Mouse (Mus musculus) testis, postnatal 14 days (tissue): ENCODE data around the gene Crim1.

Source experiments
- DNase-seq: peaks from one replicate; pipeline ENCODE4 v3.0.0; 2021; ENCODE audit warnings: low spot score

Crim1 gene

GRCm38 (mm10) chr17:78209646-78210045 lies 9.6 kb downstream of the Crim1 start:
- no peak for DNase-seq

GRCm38 (mm10) chr17:78211881-78212280 lies 11.8 kb downstream of the Crim1 start:
- DNase-seq, result no peak

GRCm38 (mm10) chr17:78213128-78213527 lies 13.1 kb downstream of the Crim1 start:
- DNase-seq, result no peak

GRCm38 (mm10) chr17:78216526-78216925 lies 16.5 kb downstream of the Crim1 start:
- no peak for DNase-seq

GRCm38 (mm10) chr17:78217406-78217805 lies 17.4 kb downstream of the Crim1 start:
- no peak for DNase-seq

DNA sequence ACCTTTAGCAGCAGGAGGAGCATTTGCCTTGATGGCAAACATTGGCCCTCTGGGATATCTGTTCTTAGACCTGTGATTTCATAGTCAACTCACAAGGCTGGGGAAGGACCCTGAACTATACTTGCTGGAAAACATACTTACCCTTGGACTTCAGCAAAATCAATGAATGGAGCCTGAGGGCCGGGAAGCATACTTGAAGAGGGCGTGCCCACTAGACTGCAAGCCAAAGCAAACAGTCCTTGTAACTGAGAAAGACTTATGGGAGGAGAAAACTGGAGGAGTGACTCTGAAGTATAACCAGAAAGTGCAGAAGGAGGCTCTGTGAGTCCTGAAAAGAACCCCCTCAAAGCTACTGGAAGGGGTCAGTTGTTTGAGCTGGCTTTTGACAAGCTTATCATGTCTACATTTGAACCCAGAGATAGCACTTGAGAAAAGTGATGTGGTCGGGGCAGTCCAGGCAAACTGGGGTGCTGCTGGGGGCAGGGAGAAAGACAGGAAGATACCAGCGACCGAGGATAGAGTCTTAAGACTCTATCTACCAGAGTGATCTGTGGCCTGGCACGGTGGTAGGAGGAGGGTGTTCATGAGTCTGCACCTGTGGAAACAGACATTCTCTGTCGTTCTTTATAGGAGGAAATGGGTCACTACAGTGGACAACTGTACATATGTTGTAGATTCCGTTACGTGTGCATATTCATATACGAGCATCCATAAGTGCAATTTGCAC lies 18.6 kb downstream of the Crim1 start:
- no peak for DNase-seq

DNA sequence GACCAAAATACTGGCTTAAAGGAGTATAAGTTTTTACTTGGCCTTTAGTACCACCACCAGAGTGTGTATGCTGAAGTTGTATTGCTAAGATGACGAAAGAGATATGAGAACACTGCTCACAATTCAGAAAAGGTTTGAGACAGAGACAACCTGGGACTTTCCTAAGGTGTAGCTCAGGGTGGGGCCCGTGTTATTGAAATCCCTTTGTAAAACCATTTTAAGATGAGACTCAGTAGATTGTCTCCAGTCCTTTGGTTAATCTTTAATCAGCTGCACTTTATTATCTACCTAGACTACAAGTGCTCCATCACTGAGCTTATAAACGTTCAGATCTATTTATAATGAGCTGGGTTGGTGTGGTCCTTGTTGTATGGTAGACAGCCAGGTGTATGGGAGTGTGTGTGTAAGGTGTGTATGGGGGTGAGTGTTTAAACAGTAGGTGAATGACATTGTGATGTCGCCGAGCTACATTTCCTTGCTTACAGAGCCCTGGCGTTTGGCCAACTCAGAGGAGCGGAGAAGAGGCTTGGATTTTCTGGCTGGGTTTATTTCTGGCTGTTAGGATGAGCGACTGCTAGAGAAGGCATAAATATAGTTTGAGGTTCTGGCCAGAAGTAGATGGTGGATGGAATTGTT lies 21.1 kb downstream of the Crim1 start:
- DNase-seq, result no peak

DNA sequence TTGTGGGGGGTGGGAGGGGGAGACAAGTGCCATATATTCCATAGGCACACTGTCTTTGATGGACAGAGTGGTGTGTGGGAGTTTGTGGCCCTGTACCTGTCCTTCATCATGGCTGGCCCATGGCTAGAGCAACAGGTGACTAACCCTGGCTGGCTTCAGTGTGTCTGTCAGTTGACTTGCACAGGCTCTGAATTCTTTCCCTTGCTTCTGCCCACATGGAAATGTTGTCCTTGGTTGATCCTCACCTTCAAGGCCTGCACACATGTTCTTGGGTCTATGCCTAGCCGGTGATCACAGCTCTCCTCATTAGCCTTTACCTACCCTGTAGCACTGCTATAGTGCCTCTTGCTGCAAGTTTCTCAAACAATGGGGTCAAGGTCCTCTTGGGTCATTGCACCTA lies 21.8 kb downstream of the Crim1 start:
- no peak for DNase-seq

DNA sequence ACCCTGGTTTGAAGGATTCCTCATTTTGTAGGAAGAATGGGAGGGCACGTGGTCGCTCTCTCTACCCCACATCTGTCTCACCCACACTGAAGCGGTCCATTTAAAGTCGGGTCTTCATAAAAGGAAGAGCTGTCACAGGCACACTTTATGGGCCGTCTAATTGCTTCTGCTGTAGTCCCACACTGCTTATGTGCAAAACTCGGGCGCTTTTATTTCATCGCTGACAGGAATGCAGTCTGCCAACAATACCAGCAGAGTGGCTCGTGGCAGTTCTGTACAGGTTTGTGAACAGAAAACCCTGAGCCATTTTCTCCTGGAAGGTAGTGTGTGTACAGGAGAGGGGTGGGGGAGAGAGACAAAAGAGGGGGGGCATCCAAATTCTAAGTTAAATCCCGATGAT lies 23.9 kb downstream of the Crim1 start:
- no peak for DNase-seq

DNA sequence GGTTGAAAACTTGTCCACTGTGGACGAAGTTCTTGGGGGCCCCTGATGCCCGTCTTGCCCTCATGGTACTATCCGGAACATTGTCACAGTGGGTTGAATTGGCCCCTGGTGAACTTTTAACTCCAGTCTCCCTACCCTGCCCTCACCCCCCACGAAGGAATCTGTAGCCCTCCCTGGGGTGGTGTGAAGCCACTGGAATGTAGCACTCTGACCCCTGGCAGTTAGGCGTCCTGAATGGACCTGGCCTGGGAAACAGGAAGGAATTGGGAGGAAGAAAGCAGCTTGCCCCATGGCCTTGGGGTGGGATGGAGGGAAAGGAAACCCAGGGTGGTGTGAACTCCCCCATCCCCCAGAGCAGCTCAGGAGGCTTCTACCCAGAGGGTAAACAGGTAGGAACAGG lies 25.5 kb downstream of the Crim1 start:
- DNase-seq, result no peak

GRCm38 (mm10) chr17:78227211-78227610 lies 27.2 kb downstream of the Crim1 start:
- no peak for DNase-seq

DNA sequence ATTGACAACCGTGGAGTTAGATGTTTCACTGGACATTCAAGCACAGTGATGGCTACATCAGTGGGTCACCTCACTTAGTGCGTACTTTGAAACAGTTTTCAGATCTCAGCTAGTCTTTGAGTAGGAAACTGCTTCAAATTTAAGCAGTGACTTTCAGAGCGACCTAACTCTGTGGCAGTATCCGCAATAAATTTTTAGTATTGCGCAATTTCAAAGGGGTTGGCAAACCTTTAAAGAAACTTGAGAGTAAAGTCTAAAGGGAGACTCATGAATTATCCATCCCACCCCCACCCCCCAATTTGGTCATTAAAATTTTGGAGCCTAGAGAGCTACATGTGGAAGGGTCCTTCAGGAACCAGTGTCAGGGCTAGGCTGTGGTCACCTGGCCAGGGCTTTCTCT lies 31.5 kb downstream of the Crim1 start:
- DNase-seq, result no peak

DNA sequence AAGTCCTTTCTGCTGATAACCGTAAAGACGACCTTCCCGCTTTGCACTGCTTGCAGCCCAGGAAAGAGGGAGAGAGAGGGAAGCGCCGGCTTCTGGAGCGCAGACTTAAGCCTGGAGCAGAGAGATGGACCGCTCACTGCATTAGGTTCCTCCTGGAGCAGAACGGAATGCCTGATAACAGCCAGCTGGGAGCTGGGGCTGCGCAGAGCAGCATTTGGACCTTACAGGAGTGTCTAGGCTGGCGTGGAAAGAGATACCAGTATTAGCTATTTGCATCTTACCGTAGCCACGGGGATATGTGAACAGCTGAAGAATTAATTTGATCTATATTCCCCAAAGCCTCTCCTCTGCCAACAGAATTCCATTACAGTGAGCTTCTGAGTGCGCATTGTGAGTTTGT lies 32.7 kb downstream of the Crim1 start:
- DNase-seq, result no peak

DNA sequence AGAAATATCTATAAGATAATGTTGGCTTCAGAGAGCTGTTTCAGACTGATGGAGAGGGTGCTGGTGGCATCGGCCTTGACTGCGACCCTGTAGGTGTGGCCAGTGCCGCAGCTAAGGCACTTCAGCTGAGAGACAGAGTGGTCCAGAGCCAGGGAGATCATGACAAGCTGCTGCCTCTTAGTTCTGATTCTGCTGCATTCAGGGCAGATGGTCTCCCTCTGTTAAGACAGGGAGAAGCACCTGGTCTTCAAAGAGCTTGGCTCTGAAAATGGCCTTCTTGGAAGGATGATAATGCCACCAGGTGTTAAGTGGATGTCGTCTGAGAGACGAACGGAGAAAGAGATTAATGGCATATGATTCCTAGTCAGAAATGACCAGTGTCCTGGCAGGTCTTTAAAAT lies 33.8 kb downstream of the Crim1 start:
- DNase-seq, result no peak

GRCm38 (mm10) chr17:78236126-78236525 lies 36.1 kb downstream of the Crim1 start:
- DNase-seq, result no peak

DNA sequence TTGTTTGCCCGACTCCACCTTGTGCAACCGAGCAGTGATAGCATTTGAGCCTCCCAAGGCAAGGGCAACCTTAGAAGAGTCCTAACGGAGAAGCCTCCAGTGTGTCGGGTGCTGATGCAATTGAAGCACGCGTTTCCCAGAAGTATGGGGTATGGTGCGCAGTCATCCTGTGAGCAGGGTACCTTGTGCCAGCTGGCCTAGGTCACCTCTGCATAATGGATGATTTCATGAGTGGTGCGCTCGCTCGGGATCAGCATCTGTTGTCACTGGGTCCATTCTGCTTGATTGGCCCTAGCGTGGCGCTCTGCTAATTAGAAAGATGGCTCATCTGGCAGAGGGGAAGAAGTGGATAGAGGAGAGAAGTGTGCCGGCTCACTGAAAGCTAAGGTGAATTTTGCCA lies 37.9 kb downstream of the Crim1 start:
- no peak for DNase-seq

DNA sequence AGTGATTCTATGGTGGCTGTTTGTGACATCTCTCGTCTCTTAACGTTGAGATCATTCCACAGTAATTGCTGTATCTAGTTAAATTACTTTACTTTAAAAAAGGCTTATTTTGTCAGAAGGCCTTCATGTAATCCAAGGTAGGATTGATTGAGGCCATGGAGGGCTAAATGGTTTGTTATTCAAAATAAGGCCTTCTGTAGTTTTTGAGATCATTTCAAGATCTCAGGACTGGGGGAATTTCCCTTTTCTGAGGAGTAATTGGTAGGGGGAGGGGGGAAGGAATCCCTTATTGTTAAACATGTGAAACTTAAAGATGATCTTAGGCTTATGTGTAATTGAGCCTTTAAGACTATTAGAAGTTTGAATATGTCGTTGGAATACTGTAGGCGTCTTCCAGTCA lies 40.1 kb downstream of the Crim1 start:
- no peak for DNase-seq

DNA sequence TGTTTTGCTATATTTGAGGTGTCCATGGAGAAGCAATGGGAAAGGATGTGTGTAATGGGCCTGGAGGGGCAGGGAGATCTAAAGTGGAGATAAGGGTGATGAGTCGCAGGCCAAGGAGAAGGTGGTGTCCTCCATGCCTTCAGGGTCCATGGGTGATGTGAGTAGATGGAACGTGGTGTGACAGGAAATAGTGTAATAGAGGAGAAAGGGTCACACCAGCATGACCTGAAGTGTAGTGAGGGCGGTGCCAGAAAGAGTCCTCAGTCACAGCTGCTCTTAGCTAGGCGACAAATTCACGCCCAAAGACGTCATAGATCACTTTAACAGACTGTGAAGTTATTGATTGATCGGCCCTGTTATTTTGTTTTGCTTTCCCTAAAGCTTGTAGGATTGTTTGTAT lies 41.2 kb downstream of the Crim1 start:
- no peak for DNase-seq

DNA sequence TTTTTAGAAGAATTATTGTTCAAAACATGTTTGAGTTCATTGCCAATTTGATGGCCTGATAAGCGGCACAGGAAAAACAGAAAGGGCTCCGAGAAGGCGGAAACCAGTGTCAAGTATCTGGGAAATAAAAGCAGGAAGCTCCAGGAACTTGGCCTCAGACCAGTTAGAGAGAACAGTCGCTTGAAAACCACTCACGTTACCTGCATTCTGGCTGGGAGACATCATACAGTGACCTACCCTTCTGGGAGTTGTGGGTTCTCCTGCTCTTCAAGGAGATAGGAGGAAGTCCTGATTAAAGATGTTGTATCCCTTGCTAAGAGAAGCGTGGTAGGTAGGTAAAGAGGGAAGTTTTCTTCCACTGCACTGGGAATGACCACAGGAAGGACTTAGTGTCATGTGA lies 44.7 kb downstream of the Crim1 start:
- DNase-seq, result no peak

- no peak for DNase-seq
Observed at GRCm38 (mm10) chr17:78245444-78245843, 45.4 kb downstream of the Crim1 start.

DNA sequence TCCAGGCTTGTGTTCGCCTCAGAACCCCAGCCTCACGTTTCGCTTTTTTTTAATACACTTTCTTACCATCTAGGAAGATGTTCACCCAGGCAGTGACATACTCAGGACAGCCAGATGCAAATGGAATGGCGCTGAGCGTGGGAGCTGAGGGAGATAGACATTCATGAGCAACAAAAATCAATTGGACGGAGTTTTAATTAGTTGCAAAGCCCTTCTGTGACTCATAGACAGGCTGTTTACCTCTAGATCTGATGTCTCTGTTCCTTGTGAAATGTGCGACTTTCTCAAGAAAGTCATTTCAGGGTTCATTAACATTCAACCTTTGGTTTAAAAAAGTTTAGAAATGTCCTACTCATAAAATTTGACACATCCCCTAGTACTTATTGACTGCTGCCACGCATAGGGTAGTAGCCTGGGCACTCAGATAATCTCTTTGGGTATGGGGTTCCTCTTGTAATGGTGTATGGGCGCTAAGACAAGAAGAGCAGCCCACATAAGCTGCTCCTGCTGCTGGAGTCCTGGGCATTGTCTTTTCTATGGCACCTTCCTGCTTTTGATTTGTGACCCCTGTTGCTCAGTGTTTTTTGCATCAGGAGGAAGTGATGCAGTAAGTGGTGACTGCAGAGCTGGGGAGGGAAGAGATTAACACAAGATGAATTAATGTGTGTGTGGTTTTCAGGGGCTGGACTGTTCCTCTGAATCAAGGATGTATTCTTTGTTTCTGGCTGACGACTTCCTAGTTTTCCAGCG lies 46.8 kb downstream of the Crim1 start:
- DNase-seq, result no peak

DNA sequence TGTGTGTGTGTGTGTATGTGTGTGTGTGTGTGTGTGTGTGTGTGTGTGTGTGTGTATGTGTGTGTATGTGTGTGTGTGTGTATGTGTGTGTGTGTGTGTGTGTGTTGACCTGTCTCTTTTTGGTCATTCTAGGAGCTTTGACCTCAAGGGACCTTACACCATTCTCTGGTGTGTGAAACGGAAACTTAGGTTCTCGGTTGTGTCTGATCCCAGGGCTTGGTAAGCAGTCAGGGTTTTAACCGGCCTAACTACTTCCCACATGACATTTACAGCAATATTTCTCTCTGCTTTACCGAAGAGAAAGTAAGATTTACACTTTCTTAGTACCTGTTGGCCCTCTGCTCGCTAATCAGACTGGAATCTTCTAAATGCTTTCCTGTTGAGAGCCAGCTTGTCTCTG lies 48.1 kb downstream of the Crim1 start:
- no peak for DNase-seq

- no peak for DNase-seq
Observed at GRCm38 (mm10) chr17:78248943-78249342, 48.9 kb downstream of the Crim1 start.
